ENCODE assay signal across 8 mouse cellular contexts in the genomic region with DNA sequence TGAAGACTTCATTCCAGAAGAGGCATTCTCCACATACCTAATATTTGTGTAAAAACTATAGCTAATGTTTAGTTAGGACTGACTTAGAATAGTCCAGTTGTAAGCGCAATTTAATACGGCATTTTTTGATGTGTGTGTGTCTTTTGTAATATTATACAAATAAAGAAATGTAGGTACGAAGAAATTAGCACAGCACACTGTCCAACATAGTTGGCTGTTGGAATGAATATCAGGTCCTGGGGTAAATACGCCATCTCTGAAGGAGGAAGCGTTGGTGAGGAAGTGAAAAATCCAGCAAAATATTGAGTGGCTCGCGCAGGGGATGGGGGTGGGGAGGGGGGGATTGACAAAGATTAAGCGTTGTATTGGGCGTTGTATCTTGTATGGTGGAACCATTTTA. TPM values are rescaled to one million over a fixed set of nuclear protein-coding genes. Genes with fewer than 3 reads are reported as not detected.
DNase-seq lines count a peak whose midpoint lies in the region; ATAC-seq and TF ChIP-seq lines count a peak whose summit lies in the region.

No protein-coding gene starts in this region.

- no peak overlapping the region for H3K27ac ChIP-seq in liver, adult 2 months (replicated peaks; ENCODE audit: insufficient read depth, low read depth, low read length)
- no peak overlapping the region for H3K27ac ChIP-seq in limb, embryonic 11.5 days (replicated peaks; ENCODE audit: low read depth, low read length)
- H3K27ac ChIP-seq in neural tube, embryonic 13.5 days (replicated peaks), result no peak overlapping the region

- no peaks in the 10 kb centered on the region for H3K9me3 ChIP-seq in limb, embryonic 11.5 days (ENCODE audit: control insufficient read depth, low read length)
- H3K9me3 ChIP-seq in neural tube, embryonic 13.5 days, result no peaks in the 10 kb centered on the region

- no peak for DNase-seq in liver, adult 2 months (ENCODE audit: extremely low read depth, low read depth, low spot score)
- no peak for DNase-seq in liver
- no peak for DNase-seq in limb, embryonic 11.5 days (ENCODE audit: low spot score)
- DNase-seq in cerebellum, adult 11-12 months, result no peak
- DNase-seq in layer of hippocampus, adult 11-12 months (ENCODE audit: low spot score), result no peak
- DNase-seq in spleen, postnatal 36 days (ENCODE audit: low spot score in 2 of 2), result no peak

- H3K4me1 ChIP-seq in liver, adult 2 months (ENCODE audit: control insufficient read depth, insufficient read depth, low read length), result peaks cover 9% of the 10 kb centered on the region
- no peaks in the 10 kb centered on the region for H3K4me1 ChIP-seq in limb, embryonic 11.5 days (ENCODE audit: control insufficient read depth, insufficient read depth, low read length)
- peaks cover 14% of the 10 kb centered on the region for H3K4me1 ChIP-seq in neural tube, embryonic 13.5 days (replicated peaks)

- no peak for TF ChIP-seq POLR2A in liver, adult 2 months (IDR thresholded peaks at IDR 0.05; ENCODE audit: extremely low read depth, insufficient read depth, low read length)

- H3K4me3 ChIP-seq in liver, adult 2 months (ENCODE audit: insufficient read depth, low read depth, low read length), result peak overlapping the region; percentile 21; the same call in 1 of the 2 replicates
- H3K4me3 ChIP-seq in limb, embryonic 11.5 days (ENCODE audit: low read depth, low read length), result peak overlapping the region; percentile 83; the same call in 1 of the 2 replicates
- peak overlapping the region; percentile 87; the same call in 1 of the 2 replicates for H3K4me3 ChIP-seq in neural tube, embryonic 13.5 days

- no peak overlapping the region for H3K9ac ChIP-seq in liver, adult 2 months (ENCODE audit: low read depth, low read length)
- no peak overlapping the region; the same call in 1 of the 2 replicates for H3K9ac ChIP-seq in limb, embryonic 11.5 days (ENCODE audit: low read length)
- H3K9ac ChIP-seq in neural tube, embryonic 13.5 days, result no peak overlapping the region

- no peak for TF ChIP-seq CTCF in liver, adult 2 months (IDR thresholded peaks at IDR 0.05; ENCODE audit: low read depth, low read length)

- H3K4me2 ChIP-seq in limb, embryonic 11.5 days (ENCODE audit: low read depth, severe bottlenecking), result peak overlapping the region; percentile 39; the same call in 1 of the 2 replicates
- peak overlapping the region; percentile 40 for H3K4me2 ChIP-seq in neural tube, embryonic 13.5 days

- 39% methylated on average over 9 of the region's 9 CpGs for WGBS in liver, adult 2 months
- 60% methylated on average over 9 of the region's 9 CpGs for WGBS in limb, embryonic 11.5 days
- 59% methylated on average over 9 of the region's 9 CpGs for WGBS in neural tube, embryonic 13.5 days

- peak; percentile 35 for ATAC-seq in erythroid progenitor cell, adult 5-6 weeks (replicated peaks; ENCODE audit: low FRiP score, poor library complexity, severe bottlenecking)
- peak; percentile 23; the same call in 1 of the 2 replicates for ATAC-seq in limb, embryonic 11.5 days (ENCODE audit: insufficient number of reproducible peaks, low FRiP score, low TSS enrichment, low read depth)
- no peak; the same call in 1 of the 2 replicates for ATAC-seq in neural tube, embryonic 13.5 days (ENCODE audit: low read depth)

- H3K79me2 ChIP-seq in liver, adult 2 months (ENCODE audit: control insufficient read depth, insufficient read depth, low read length), result peaks cover 5% of the 10 kb centered on the region; the same call in 1 of the 2 replicates

- no peaks in the 10 kb centered on the region for H3K36me3 ChIP-seq in liver, adult 2 months (ENCODE audit: control insufficient read depth, insufficient read depth, low read length)
- no peaks in the 10 kb centered on the region for H3K36me3 ChIP-seq in limb, embryonic 11.5 days (ENCODE audit: control insufficient read depth, insufficient read depth, low read length)
- no peaks in the 10 kb centered on the region for H3K36me3 ChIP-seq in neural tube, embryonic 13.5 days

- H3K27me3 ChIP-seq in liver, adult 2 months (ENCODE audit: control insufficient read depth, insufficient read depth, low read length), result no peaks in the 10 kb centered on the region
- H3K27me3 ChIP-seq in limb, embryonic 11.5 days (ENCODE audit: control insufficient read depth, insufficient read depth, low read length), result no peaks in the 10 kb centered on the region
- no peaks in the 10 kb centered on the region for H3K27me3 ChIP-seq in neural tube, embryonic 13.5 days

RNA-seq across cellular contexts. Expression of gene Atxn3, which starts 0.5 kb away (rescaled TPM):
- total RNA-seq in liver, adult 2 months (2014; rRNA removed), result 13.9 and 14.1 TPM in 2 replicates
- polyA plus RNA-seq in liver, adult 2 months (2012; rRNA removed), result 2.4 and 2.7 TPM in 2 replicates
- 9.7 and 10.5 TPM in 2 replicates for total RNA-seq in erythroid progenitor cell, adult 5-6 weeks (2015; ENCODE audit: low replicate concordance)
- total RNA-seq in erythroid progenitor cell, adult 5-6 weeks (2017; ENCODE audit: low replicate concordance), result 15.1 and 15.7 TPM in 2 replicates
- polyA plus RNA-seq in limb, embryonic 11.5 days (2014; fragmentation: Nextera tagmentation; extraction: Ambion mirVana), result 10.4 and 12.3 TPM in 2 replicates
- polyA plus RNA-seq in neural tube, embryonic 13.5 days (2015; fragmentation: Nextera tagmentation; extraction: Ambion mirVana), result 11.6 and 13.0 TPM in 2 replicates

RNA-seq across cellular contexts. Expression of gene Cpsf2, which starts 17.2 kb away (rescaled TPM):
- total RNA-seq in liver, adult 2 months (2014; rRNA removed), result 7.7 and 9.2 TPM in 2 replicates
- polyA plus RNA-seq in liver, adult 2 months (2012; rRNA removed), result 2.7 and 3.1 TPM in 2 replicates
- total RNA-seq in erythroid progenitor cell, adult 5-6 weeks (2015; ENCODE audit: low replicate concordance), result 16.6 and 20.1 TPM in 2 replicates
- 31.9 and 32.7 TPM in 2 replicates for total RNA-seq in erythroid progenitor cell, adult 5-6 weeks (2017; ENCODE audit: low replicate concordance)
- polyA plus RNA-seq in limb, embryonic 11.5 days (2014; fragmentation: Nextera tagmentation; extraction: Ambion mirVana), result 39.2 and 41.8 TPM in 2 replicates
- 32.0 and 36.5 TPM in 2 replicates for polyA plus RNA-seq in neural tube, embryonic 13.5 days (2015; fragmentation: Nextera tagmentation; extraction: Ambion mirVana)

RNA-seq across cellular contexts. Expression of gene Trip11, which starts 45.5 kb away (rescaled TPM):
- 12.4 and 14.8 TPM in 2 replicates for total RNA-seq in liver, adult 2 months (2014; rRNA removed)
- polyA plus RNA-seq in liver, adult 2 months (2012; rRNA removed), result 1.9 and 2.5 TPM in 2 replicates
- 14.4 and 15.9 TPM in 2 replicates for total RNA-seq in erythroid progenitor cell, adult 5-6 weeks (2015; ENCODE audit: low replicate concordance)
- 25.0 and 41.8 TPM in 2 replicates for total RNA-seq in erythroid progenitor cell, adult 5-6 weeks (2017; ENCODE audit: low replicate concordance)
- 13.8 and 14.2 TPM in 2 replicates for polyA plus RNA-seq in limb, embryonic 11.5 days (2014; fragmentation: Nextera tagmentation; extraction: Ambion mirVana)
- 19.5 and 22.8 TPM in 2 replicates for polyA plus RNA-seq in neural tube, embryonic 13.5 days (2015; fragmentation: Nextera tagmentation; extraction: Ambion mirVana)

Comparison
In these comparisons a context has a peak if more than half of its experiments do, and no peak if none do; other contexts are left out.
1. H3K4me3 ChIP-seq: peak in every context shown above with its lines; median percentile 87 in neural tube, embryonic 13.5 days; 83 in limb, embryonic 11.5 days; 21 in liver, adult 2 months.